Mouse (Mus musculus): ENCODE data around the gene Pdlim1.

DNA sequence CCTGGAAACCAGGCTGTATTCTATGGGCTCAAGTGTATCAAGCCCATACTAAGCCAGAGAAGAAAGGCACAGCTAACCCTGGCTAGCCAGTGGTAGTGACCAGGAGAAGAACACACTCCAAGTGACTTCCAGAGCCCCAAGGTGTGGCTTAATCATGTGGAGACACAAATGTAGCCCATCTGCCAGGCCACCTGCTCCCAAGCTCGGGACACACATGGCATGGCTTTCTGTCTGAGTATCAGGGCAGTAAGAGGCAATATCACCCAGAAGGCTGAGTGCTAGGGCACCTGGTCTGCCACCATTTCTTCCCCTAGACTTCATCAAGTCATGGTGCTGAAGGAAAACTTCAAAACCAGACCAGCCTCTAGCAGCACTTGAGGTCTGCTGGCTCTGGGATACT is 22.6 kb upstream of the Pdlim1 start:
- TF ChIP-seq FLI1 (IDR thresholded peaks at IDR 0.05; ENCODE audit: low read length), result no peak
- TF ChIP-seq GATA1 (IDR thresholded peaks at IDR 0.05; ENCODE audit: borderline replicate concordance, low read length), result no peak
